Mouse (Mus musculus) hindbrain, embryonic 15.5 days (tissue): ENCODE measurements around the gene Ncbp3. TPM values are rescaled to one million over a fixed set of nuclear protein-coding genes. Genes with fewer than 3 reads are reported as not detected.

Experiments
- ATAC-seq: fragments of 200-750 bp; cut with Nextera tagmentation; 2 replicates; pipeline ENCODE4 v1.8.0; 2017; ENCODE audit warnings: low read depth, moderate number of reproducible peaks, moderate TSS enrichment; ENCODE audit not compliant: low FRiP score
- H3K27ac ChIP-seq: fragments of 300-500 bp; sonication (generic); replicated peaks from 2 replicates; pipeline ENCODE4 v1.5.1; 2015; ENCODE audit warnings: mild to moderate bottlenecking, inconsistent platforms
- H3K27me3 ChIP-seq: fragments of 300-500 bp; sonication (generic); 2 replicates; pipeline ENCODE4 v1.6.1; 2015; ENCODE audit warnings: control low read depth, inconsistent platforms
- H3K36me3 ChIP-seq: fragments of 300-500 bp; sonication (generic); 2 replicates; pipeline ENCODE4 v1.6.1; 2015; ENCODE audit warnings: control low read depth, inconsistent platforms
- H3K4me1 ChIP-seq: fragments of 300-500 bp; sonication (generic); replicated peaks from 2 replicates; pipeline ENCODE4 v1.6.1; 2015; ENCODE audit warnings: control low read depth, inconsistent platforms
- H3K4me2 ChIP-seq: fragments of 300-500 bp; sonication (generic); 2 replicates; pipeline ENCODE4 v1.6.1; 2015; ENCODE audit warnings: moderate library complexity, mild to moderate bottlenecking, inconsistent platforms
- H3K4me3 ChIP-seq: fragments of 300-500 bp; sonication (generic); 2 replicates; pipeline ENCODE4 v1.5.1; 2015; ENCODE audit warnings: mild to moderate bottlenecking, inconsistent platforms
- H3K9ac ChIP-seq: fragments of 300-500 bp; sonication (generic); 2 replicates; pipeline ENCODE4 v1.6.1; 2015; ENCODE audit warnings: inconsistent platforms
- H3K9me3 ChIP-seq: fragments of 300-500 bp; sonication (generic); 2 replicates; pipeline ENCODE4 v1.6.1; 2016; ENCODE audit warnings: control low read depth, inconsistent platforms
- WGBS: fragments of 180-500 bp; shearing (Covaris S2); methylation state at CpG from one replicate; pipeline ENCODE4 v1.1.7; 2015; 5-methylcytosine and 5-hydroxymethylcytosine counted together
- polyA plus RNA-seq: library from polyadenylated mRNA; unstranded; fragments of >200 nt; fragmentation: Nextera tagmentation; extraction: Ambion mirVana; gene quantifications from 2 replicates; pipeline ENCODE4 v1.2.1, GENCODE M21; 2015

The Ncbp3 gene
- 10.4 and 10.6 TPM in 2 replicates for polyA plus RNA-seq

GRCm38 (mm10) chr11:73047542-73047996 lies at the start of gene Ncbp3:
Gene Ncbp3, plus strand, starts transcription at chr11:73047783.
- H3K9me3 ChIP-seq, result no peaks in the 10 kb centered on the region
- H3K27ac ChIP-seq, result peak within 1 kb of the TSS; percentile 82
- peak within 1 kb of the TSS; percentile 78 for H3K9ac ChIP-seq
- H3K27me3 ChIP-seq, result no peaks in the 10 kb centered on the region
- H3K4me2 ChIP-seq, result peak within 1 kb of the TSS; percentile 65
- H3K36me3 ChIP-seq, result peaks cover 10% of the 10 kb centered on the region
- WGBS, result under 1% methylated on average over 39 of the region's 39 CpGs
- ATAC-seq, result peak; percentile 95
- H3K4me1 ChIP-seq, result peaks cover 16% of the 10 kb centered on the region
- H3K4me3 ChIP-seq, result peak within 1 kb of the TSS; percentile 57

- H3K4me1 ChIP-seq, result no peaks in the 10 kb centered on the region
- H3K36me3 ChIP-seq, result no peaks in the 10 kb centered on the region
- WGBS, result 59% methylated on average over 8 of the region's 8 CpGs
- no peak within 1 kb of the TSS for H3K4me3 ChIP-seq
- no peak within 1 kb of the TSS for H3K4me2 ChIP-seq
- no peak within 1 kb of the TSS for H3K27ac ChIP-seq
- H3K27me3 ChIP-seq, result no peaks in the 10 kb centered on the region
- no peak within 1 kb of the TSS for H3K9ac ChIP-seq
- ATAC-seq, result no peak
- no peaks in the 10 kb centered on the region for H3K9me3 ChIP-seq
Observed at GRCm38 (mm10) chr11:72998771-72999170, 48.8 kb upstream of the Ncbp3 start, which contains the start of gene P2rx1. Gene P2rx1, plus strand, starts transcription at chr11:72999103.

- ATAC-seq, result 0 out of 2 replicates have a peak, but pooled peaks have one; percentile 11
- Histone ChIP-seq H3K9me3 (no peaks in the 10 kb centered on the region), H3K27me3 (no peaks in the 10 kb centered on the region), H3K4me1 (no peaks in the 10 kb centered on the region), H3K4me3 (no peak overlapping the region), H3K9ac (no peak overlapping the region), H3K27ac (no peak overlapping the region), H3K36me3 (no peaks in the 10 kb centered on the region), H3K4me2 (no peak overlapping the region)
- 14% methylated on average over 6 of the region's 6 CpGs for WGBS
Observed at GRCm38 (mm10) chr11:73001029-73001428, 46.6 kb upstream of the Ncbp3 start.

GRCm38 (mm10) chr11:73006377-73006776 lies 41.2 kb upstream of the Ncbp3 start:
- Histone ChIP-seq H3K27ac (no peak overlapping the region), H3K36me3 (no peaks in the 10 kb centered on the region), H3K9me3 (no peaks in the 10 kb centered on the region), H3K4me2 (no peak overlapping the region), H3K27me3 (0 out of 2 replicates have a peak, but pooled peaks cover 2% of the 10 kb centered on the region), H3K4me3 (no peak overlapping the region), H3K9ac (no peak overlapping the region), H3K4me1 (no peaks in the 10 kb centered on the region)
- WGBS, result 0% methylated on average over 2 of the region's 2 CpGs
- peak; percentile 74; the same call in 1 of the 2 replicates for ATAC-seq

DNA sequence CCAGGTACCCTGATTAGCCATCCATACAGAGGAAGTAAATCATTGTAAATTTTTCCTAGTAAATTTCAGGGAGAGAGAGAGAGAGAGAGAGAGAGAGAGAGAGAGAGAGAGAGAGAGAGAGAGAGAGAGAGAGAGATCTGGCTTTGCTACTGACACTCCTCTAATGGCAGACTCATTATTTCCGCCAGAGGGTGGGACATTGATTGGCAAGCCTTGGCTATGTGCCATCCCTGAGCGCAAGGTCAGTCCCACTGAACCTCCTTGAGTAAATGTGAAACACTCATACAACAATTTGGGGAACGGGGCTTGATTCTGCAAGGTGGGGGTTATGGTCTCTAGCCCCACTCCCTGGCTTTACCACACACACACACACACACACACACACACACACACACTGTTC lies 40.5 kb upstream of the Ncbp3 start:
- Histone ChIP-seq H3K9ac (no peak overlapping the region), H3K9me3 (no peaks in the 10 kb centered on the region), H3K36me3 (no peaks in the 10 kb centered on the region), H3K4me1 (no peaks in the 10 kb centered on the region), H3K4me3 (no peak overlapping the region), H3K27ac (no peak overlapping the region), H3K27me3 (0 out of 2 replicates have a peak, but pooled peaks cover 2% of the 10 kb centered on the region), H3K4me2 (no peak overlapping the region)
- WGBS, result 51% methylated on average over 3 of the region's 3 CpGs
- ATAC-seq, result no peak

DNA sequence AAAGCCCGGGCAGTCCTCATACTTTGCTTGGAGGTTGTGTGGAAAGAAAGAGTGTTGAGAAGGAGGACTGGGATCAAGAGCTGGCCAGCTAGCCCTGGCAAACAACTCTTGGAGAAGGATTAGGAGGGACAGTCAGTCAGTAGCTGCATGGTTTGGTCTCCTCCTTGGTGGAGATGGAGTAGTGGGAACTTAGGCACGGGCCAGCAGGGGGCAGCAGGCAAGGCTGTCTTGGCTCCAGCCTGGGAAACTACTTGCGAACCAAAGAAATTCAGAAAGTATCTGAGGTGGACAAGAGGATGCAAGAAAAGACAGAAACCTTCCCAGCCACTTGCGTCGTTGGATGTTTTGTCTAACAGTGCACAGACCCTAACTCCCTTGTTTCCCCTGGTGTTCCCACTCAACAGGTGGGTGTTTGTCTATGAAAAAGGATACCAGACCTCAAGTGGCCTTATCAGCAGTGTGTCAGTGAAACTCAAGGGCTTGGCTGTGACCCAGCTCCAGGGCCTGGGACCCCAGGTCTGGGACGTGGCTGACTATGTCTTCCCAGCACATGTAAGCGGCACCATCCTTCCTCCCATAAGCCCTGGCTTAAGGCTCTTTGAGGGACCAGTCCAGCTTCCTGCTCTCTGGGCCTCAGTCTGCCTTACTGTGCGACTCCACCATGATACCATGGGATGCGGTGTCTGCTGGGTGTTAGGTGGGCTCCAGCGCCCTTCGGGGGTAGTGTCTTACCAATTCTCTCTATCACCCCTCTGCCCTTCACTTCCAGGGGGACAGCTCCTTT lies 39.7 kb upstream of the Ncbp3 start:
- no peaks in the 10 kb centered on the region for H3K4me1 ChIP-seq
- no peak for ATAC-seq
- 0 out of 2 replicates have a peak, but pooled peaks cover 2% of the 10 kb centered on the region for H3K27me3 ChIP-seq
- H3K9me3 ChIP-seq, result no peaks in the 10 kb centered on the region
- H3K4me3 ChIP-seq, result no peak overlapping the region
- H3K9ac ChIP-seq, result no peak overlapping the region
- WGBS, result 69% methylated on average over 11 of the region's 11 CpGs
- H3K36me3 ChIP-seq, result no peaks in the 10 kb centered on the region
- H3K27ac ChIP-seq, result no peak overlapping the region
- H3K4me2 ChIP-seq, result no peak overlapping the region

GRCm38 (mm10) chr11:73008826-73009225 lies 38.8 kb upstream of the Ncbp3 start:
- Histone ChIP-seq H3K9me3 (no peaks in the 10 kb centered on the region), H3K4me3 (no peak overlapping the region), H3K9ac (no peak overlapping the region), H3K27me3 (0 out of 2 replicates have a peak, but pooled peaks cover 2% of the 10 kb centered on the region), H3K4me1 (no peaks in the 10 kb centered on the region), H3K4me2 (no peak overlapping the region), H3K27ac (no peak overlapping the region), H3K36me3 (no peaks in the 10 kb centered on the region)
- ATAC-seq, result no peak
- 72% methylated on average over 2 of the region's 2 CpGs for WGBS

DNA sequence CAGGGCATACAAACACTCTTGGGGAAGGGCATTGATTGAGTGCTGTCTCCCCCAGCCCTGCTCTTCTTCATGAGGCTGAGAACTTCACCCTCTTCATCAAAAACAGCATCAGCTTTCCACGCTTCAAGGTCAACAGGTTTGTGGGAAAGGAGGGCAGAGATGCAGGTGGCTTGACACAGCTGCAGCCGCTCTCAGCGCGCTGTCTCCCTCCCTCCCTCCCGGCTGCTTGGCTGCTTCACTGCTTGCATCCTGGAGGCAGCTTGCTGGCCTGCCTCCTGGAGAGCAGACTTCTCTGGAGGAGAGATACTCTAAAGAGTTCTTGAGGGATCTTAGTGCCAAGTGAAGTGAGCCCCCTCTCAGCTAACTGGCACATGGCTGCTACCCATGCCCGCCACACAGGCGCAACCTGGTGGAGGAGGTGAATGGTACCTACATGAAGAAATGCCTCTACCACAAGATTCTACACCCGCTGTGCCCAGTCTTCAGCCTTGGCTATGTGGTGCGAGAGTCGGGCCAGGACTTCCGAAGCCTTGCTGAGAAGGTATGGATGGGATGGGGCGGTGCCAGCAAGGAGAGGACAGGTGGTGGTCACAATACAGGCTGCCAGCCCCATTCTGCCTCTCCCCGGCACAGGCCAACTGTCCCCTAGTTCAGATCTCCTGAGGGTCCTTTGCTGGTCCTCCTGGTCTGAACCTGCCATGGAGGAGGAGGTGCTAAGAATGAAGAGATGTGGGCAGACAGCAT lies 37.9 kb upstream of the Ncbp3 start:
- Histone ChIP-seq H3K36me3 (no peaks in the 10 kb centered on the region), H3K9me3 (no peaks in the 10 kb centered on the region), H3K4me2 (no peak overlapping the region), H3K9ac (peak overlapping the region; percentile 13; the same call in 1 of the 2 replicates), H3K27ac (no peak overlapping the region), H3K4me3 (no peak overlapping the region), H3K27me3 (0 out of 2 replicates have a peak, but pooled peaks cover 2% of the 10 kb centered on the region), H3K4me1 (peaks cover 2% of the 10 kb centered on the region; the same call in 1 of the 2 replicates)
- WGBS, result 61% methylated on average over 13 of the region's 13 CpGs
- ATAC-seq, result no peak

DNA sequence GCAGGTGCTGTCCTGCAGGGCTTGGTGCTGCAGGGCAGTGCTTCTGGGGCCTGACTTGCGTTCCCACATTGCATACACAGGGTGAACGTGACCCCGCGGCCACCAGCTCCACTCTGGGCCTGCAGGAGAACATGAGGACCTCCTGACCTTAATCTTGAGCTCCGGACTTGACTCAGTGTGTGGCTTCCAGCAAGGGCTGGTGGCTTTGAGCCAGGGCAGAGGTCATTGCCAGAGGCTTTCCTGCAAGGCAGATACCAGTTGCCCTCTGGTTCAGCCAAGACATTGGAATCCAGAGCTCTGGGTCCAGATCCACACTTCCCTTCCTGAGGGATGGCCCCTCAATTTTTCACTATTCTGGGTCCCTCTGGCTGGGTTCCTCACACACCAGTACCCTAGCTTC lies 33.6 kb upstream of the Ncbp3 start:
- no peaks in the 10 kb centered on the region for H3K9me3 ChIP-seq
- no peak overlapping the region for H3K4me3 ChIP-seq
- ATAC-seq, result no peak
- peaks cover 22% of the 10 kb centered on the region for H3K4me1 ChIP-seq
- no peak overlapping the region for H3K4me2 ChIP-seq
- WGBS, result 57% methylated on average over 5 of the region's 5 CpGs
- H3K9ac ChIP-seq, result no peak overlapping the region
- 0 out of 2 replicates have a peak, but pooled peaks cover 7% of the 10 kb centered on the region for H3K27me3 ChIP-seq
- no peaks in the 10 kb centered on the region for H3K36me3 ChIP-seq
- no peak overlapping the region for H3K27ac ChIP-seq

GRCm38 (mm10) chr11:73014831-73015344 lies 32.7 kb upstream of the Ncbp3 start:
- H3K9ac ChIP-seq, result no peak overlapping the region
- H3K36me3 ChIP-seq, result no peaks in the 10 kb centered on the region
- 61% methylated on average over 4 of the region's 4 CpGs for WGBS
- H3K4me3 ChIP-seq, result no peak overlapping the region
- peaks cover 29% of the 10 kb centered on the region for H3K4me1 ChIP-seq
- 0 out of 2 replicates have a peak, but pooled peaks cover 7% of the 10 kb centered on the region for H3K27me3 ChIP-seq
- no peak overlapping the region for H3K4me2 ChIP-seq
- ATAC-seq, result no peak
- peak overlapping the region; percentile 48; the same call in 1 of the 2 replicates for H3K27ac ChIP-seq
- no peaks in the 10 kb centered on the region for H3K9me3 ChIP-seq

DNA sequence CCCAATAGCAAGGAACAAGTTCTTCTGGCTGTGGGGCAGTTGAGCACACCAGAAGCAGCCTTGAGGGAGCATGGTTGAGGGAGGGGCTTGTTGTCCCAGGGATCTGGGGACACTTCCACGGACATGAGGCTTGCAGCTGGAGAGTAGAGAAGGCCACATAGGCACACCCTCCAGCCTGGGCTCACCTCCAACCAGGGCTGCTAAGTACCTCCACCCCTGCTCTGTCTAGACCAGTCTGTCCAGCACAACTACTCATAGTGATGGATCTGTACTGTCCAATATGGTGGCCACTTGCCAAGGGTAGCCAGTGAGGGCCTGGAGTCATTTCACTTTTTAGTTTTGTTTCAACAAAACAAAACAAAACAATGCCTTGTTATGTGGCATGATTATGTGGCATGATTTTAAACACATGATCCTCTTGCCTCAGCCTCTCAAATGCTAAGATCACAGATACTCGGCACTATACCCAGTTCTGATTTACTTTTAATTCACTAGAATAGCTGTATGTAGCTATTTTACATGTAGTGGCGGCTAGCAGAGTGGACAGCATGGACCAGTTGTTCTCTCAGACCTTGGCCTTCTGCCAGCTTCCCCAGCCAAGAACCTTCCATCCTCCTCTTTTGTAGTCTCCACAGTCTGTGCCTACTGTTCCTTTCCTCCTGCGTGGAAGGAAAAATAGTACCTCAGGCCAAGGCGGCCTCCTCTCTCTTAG lies 32.0 kb upstream of the Ncbp3 start:
- Histone ChIP-seq H3K27ac (peak overlapping the region; percentile 48), H3K4me2 (no peak overlapping the region), H3K9me3 (no peaks in the 10 kb centered on the region), H3K9ac (no peak overlapping the region), H3K4me1 (peaks cover 34% of the 10 kb centered on the region), H3K27me3 (peaks cover 10% of the 10 kb centered on the region; the same call in 1 of the 2 replicates), H3K36me3 (no peaks in the 10 kb centered on the region), H3K4me3 (no peak overlapping the region)
- 62% methylated on average over 5 of the region's 5 CpGs for WGBS
- ATAC-seq, result no peak
